Mouse (Mus musculus) monocyte, adult 2 months (primary cell): ENCODE results near the gene Pip4k2b.

Experiments
- DNase-seq, 2 experiments: peaks; one replicate each; pipeline ENCODE4 v3.0.0; 2022; ENCODE audit warnings: low spot score in 2 of 2, low read depth in 1 of 2

Pip4k2b gene

GRCm38 (mm10) chr11:97669268-97669667 lies 75.2 kb downstream of the Pip4k2b start:
- no peak for DNase-seq

GRCm38 (mm10) chr11:97668160-97668559 lies 76.3 kb downstream of the Pip4k2b start:
- DNase-seq, result no peak

- no peak for DNase-seq
Measured at GRCm38 (mm10) chr11:97666794-97667193, 77.7 kb downstream of the Pip4k2b start.

- DNase-seq, result no peak
Measured at GRCm38 (mm10) chr11:97666221-97666620, 78.3 kb downstream of the Pip4k2b start.

- DNase-seq, result no peak
Measured at GRCm38 (mm10) chr11:97665431-97665830, 79.1 kb downstream of the Pip4k2b start.
